Mouse (Mus musculus): ENCODE measurements around the gene Sigmar1.

Sigmar1 gene

GRCm38 (mm10) chr4:41754797-41755337, 1.1 kb downstream of the Sigmar1 start, which contains the start of gene Galt:
Gene Galt (plus strand): TSS chr4:41755228.
- peak; percentile 90 for DNase-seq

DNA sequence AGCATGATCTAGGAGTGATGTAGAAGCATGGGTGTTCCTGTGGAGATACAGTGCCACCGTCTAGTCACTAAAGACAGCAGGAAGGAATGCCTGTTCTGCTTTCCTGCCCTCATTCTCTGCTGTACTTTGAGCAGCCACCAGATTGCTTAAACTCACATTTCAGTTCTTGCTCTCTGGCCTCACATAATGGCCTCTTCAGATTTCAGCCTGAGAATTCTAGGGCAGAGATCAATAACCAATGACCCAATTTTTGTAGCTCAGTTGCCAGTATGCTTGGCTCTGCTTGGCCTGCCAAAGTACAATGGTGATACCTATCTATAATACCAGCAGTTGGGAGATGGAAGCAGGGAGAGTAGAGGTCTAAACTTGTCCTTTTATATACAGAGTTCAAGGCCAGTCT, 10.9 kb downstream of the Sigmar1 start:
- DNase-seq = no peak

- DNase-seq = no peak
Observed at GRCm38 (mm10) chr4:41744131-41744530, 11.8 kb downstream of the Sigmar1 start.

- DNase-seq = peak; percentile 97
Observed at GRCm38 (mm10) chr4:41741158-41741560, 14.8 kb downstream of the Sigmar1 start.

- peak; percentile 77 for DNase-seq
Observed at GRCm38 (mm10) chr4:41740380-41741157, 15.4 kb downstream of the Sigmar1 start.

GRCm38 (mm10) chr4:41739260-41739659, 16.7 kb downstream of the Sigmar1 start:
- DNase-seq = no peak

GRCm38 (mm10) chr4:41738256-41738603, 17.7 kb downstream of the Sigmar1 start:
- DNase-seq = no peak

DNA sequence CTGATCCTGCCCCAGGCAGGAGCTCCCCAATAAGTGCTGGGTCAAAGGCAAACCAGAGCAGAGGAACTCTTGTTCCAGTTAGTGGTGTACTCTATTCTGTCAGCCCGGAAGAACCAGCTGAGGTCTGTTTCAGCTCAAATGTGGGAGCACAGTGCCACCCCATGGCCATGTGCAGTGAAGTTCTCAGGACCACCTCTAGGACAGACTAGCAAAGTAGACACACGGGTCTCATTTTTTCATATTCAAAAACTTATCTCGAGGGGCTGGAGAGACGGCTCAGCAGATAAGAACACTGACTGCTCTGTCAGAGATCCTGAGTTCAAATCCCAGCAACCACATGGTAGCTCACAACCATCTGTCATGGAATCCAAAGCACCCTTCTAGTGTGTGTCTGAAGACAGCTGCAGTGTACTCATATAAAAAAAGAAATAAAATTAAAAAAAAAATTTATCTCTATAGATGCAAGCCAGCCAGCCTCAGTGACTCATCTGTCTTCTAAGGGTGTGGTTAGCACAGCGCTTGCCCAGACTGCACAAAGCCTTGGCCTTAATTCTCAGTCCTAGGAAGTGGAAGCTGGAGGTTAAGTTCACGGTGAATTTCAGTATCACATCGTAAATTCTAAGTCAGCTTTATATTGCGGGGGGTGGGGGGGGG, 18.2 kb downstream of the Sigmar1 start:
- DNase-seq = peak; percentile 66

- DNase-seq = no peak
Observed at GRCm38 (mm10) chr4:41731052-41731765, 24.7 kb downstream of the Sigmar1 start, which contains the start of gene Arid3c. Gene Arid3c (minus strand): TSS chr4:41731142.

GRCm38 (mm10) chr4:41726826-41727621, 28.9 kb downstream of the Sigmar1 start:
- DNase-seq = no peak

DNA sequence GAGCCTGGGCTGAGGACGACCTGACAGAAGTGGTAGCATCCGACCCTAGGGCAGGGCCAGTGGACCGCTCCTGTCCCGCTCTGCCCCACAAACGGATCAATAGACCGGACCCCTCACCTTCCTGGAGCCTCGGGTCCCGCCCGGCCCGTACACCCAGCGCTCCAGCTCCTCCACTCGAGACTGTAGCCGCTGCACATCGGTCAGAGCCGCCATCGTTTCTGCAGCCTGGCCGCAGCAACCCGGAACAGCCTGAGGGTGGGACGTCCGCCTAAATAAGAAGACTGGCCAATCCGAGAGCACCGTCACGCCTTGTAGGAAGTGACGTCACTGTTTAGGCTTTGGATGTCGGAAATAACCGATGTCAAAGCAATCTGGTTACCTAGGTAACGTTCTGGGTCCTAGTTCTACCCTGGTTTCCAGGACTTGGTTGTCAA, 33.0 kb downstream of the Sigmar1 start, which contains the start of gene Dctn3:
TSS of gene Dctn3 (minus strand) at position 253 of the 434 bp plus-strand sequence.
- DNase-seq = peak; percentile 95

DNA sequence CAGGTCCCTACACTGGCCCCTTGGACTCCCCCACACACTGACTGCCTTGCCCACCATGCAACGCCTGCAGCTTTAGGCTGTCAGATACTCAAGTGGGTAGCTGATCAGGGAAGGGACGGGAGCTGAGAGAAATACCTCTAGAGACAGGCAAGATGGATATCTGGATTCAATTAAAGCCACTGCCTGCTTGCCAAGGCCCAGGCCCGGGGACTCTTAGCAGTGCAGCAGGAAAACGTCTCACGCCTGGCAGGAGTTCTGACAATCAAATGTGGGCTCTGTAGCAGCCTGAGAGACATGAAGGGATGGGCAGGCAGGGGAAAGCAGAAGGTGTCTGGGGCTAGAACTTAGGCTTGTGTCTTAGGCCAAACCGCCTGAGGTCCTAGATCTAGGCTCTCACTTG, 39.1 kb downstream of the Sigmar1 start:
- DNase-seq = no peak

GRCm38 (mm10) chr4:41715596-41715995, 40.4 kb downstream of the Sigmar1 start:
- DNase-seq = peak; percentile 59

- DNase-seq = peak; percentile 60
Observed at GRCm38 (mm10) chr4:41715082-41715481, 40.9 kb downstream of the Sigmar1 start.

DNA sequence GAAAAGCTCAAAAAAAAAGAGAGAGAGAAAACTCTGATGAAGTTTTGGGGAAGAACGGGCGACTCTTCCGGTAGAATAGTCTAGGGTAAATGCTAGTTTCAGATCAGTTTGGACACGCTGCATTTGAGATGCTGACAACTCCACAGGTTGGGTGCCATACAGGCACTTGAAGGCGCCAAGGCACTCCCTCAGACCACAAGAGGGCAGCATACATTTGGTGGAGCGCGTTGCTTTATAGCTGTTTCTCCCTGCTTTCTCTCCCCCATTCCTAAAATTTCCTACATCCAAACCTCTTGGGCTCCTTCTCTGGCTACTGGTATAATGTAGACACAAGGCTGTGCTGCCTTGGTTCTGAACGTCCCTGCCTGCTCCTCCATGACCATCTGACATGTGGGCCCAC, 41.7 kb downstream of the Sigmar1 start:
- peak; percentile 78 for DNase-seq

- DNase-seq = peak; percentile 89
Observed at GRCm38 (mm10) chr4:41713197-41714067, 42.5 kb downstream of the Sigmar1 start, which contains the start of gene Rpp25l. Gene Rpp25l (minus strand): TSS chr4:41713534.

- peak; percentile 63 for DNase-seq
Observed at GRCm38 (mm10) chr4:41712421-41713196, 43.3 kb downstream of the Sigmar1 start.

GRCm38 (mm10) chr4:41711705-41712375, 44.1 kb downstream of the Sigmar1 start:
- DNase-seq = peak; percentile 77

- DNase-seq = no peak
Observed at GRCm38 (mm10) chr4:41710229-41710628, 45.7 kb downstream of the Sigmar1 start.

Data from cerebellum, adult 9-11 months (tissue).